Mouse (Mus musculus) midbrain, embryonic 16.5 days (tissue): ENCODE measurements at regions not wholly inside any gene's neighbourhood (a gene's known extent, or its start where the extent isn't known, plus 50 kb on each side); places are given as distances from the start of the nearest gene placed in this dataset.

Source experiments
- ATAC-seq: fragments of 200-750 bp; cut with Nextera tagmentation; 2 replicates; pipeline ENCODE4 v1.8.0; 2017; ENCODE audit warnings: moderate TSS enrichment
- H3K27ac ChIP-seq: fragments of 300-500 bp; sonication (generic); 2 replicates; pipeline ENCODE4 v1.5.1; 2014; ENCODE audit warnings: mild to moderate bottlenecking, low read length, mixed read lengths
- H3K27me3 ChIP-seq: fragments of 300-500 bp; sonication (generic); 2 replicates; pipeline ENCODE4 v1.6.1; 2014; ENCODE audit warnings: low read depth, low read length, mixed read lengths; ENCODE audit not compliant: control insufficient read depth, insufficient read depth
- H3K36me3 ChIP-seq: fragments of 300-500 bp; sonication (generic); 2 replicates; pipeline ENCODE4 v1.6.1; 2014; ENCODE audit warnings: mild to moderate bottlenecking, low read length, moderate library complexity, mixed read lengths; ENCODE audit not compliant: control insufficient read depth, insufficient read depth
- H3K4me1 ChIP-seq: fragments of 300-500 bp; sonication (generic); 2 replicates; pipeline ENCODE4 v1.6.1; 2014; ENCODE audit warnings: mild to moderate bottlenecking, low read length, mixed read lengths; ENCODE audit not compliant: control insufficient read depth, insufficient read depth
- H3K4me2 ChIP-seq: fragments of 300-500 bp; sonication (generic); 2 replicates; pipeline ENCODE4 v1.6.1; 2014; ENCODE audit warnings: mild to moderate bottlenecking, low read length, mixed read lengths
- H3K4me3 ChIP-seq: fragments of 300-500 bp; sonication (generic); 2 replicates; pipeline ENCODE4 v1.5.1; 2014; ENCODE audit warnings: low read depth, mild to moderate bottlenecking, low read length, moderate library complexity, mixed read lengths
- H3K9ac ChIP-seq: fragments of 300-500 bp; sonication (generic); 2 replicates; pipeline ENCODE4 v1.6.1; 2014; ENCODE audit warnings: low read depth, low read length, mixed read lengths
- H3K9me3 ChIP-seq: fragments of 300-500 bp; sonication (generic); replicated peaks from 2 replicates; pipeline ENCODE4 v1.6.1; 2014; ENCODE audit warnings: mild to moderate bottlenecking, low read length, mixed read lengths; ENCODE audit not compliant: control insufficient read depth, poor library complexity, severe bottlenecking
- WGBS: fragments of 180-500 bp; shearing (Covaris S2); extraction: QIAGEN DNeasy Blood & Tissue Kit; methylation state at CpG from one replicate; pipeline ENCODE4 v1.1.7; 2014; 5-methylcytosine and 5-hydroxymethylcytosine counted together

DNA sequence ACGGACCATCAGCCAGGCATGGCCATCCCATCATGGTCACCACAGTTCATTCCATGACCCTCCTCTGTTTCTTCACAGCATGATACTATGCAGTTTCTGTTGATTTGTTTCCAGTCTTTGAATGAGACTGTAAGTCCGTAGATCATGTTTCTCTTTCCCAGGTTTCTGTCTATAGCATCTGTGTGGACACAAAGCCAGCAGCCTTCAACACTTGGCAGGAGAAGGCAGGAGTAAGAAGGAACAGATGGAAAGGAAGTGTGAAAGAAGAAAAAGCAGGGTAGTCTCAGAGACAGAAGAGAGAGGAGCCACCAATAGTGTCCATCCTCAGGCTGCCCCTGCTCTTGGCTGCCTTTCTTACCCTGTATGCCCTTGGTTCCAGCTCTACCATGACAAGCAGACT is 136.6 kb downstream of the Sp3 start:
- Histone ChIP-seq H3K4me3 (no peak overlapping the region), H3K36me3 (no peaks in the 10 kb centered on the region), H3K27me3 (no peaks in the 10 kb centered on the region), H3K4me1 (no peaks in the 10 kb centered on the region), H3K9me3 (no peaks in the 10 kb centered on the region), H3K9ac (no peak overlapping the region), H3K27ac (no peak overlapping the region), H3K4me2 (no peak overlapping the region)
- ATAC-seq, result no peak
- 86% methylated on average over 2 of the region's 2 CpGs for WGBS

DNA sequence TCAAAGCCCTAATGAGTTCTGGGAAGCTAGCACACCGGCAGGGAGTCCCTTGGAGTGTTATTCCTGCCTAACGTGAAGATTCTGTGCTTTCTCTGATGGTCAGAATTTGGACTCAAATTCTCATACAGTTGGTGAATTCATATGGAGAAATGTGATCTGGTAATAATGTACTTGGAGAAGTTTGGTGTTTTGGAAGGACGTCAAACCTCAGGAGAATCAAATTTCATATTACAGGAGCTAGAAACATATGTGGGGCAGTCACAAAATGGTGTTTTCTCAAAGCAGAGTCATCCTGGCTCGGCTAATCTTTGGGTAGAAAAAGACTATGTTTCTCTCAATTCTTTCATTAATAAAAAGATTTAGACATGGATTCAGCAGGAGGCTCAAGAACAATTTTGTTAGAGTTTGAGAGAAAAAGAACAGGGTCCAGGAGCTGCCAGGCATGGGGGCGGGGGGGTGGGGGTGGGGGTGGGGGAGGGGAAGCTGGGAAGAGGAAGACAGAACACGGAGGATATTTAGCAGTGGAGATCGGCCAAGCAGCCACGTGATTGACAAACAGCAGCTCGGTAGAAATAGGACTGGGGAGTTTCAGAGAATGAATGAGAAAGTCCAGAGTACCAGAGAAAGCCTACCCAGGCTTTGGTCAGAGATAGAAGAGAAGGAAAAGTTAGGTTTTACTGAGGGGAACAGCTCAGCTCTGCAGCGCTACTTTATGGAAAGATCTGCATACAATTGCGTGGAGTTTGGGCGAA is 130.6 kb downstream of the Sp3 start:
- Histone ChIP-seq H3K4me1 (no peaks in the 10 kb centered on the region), H3K4me2 (no peak overlapping the region), H3K9me3 (no peaks in the 10 kb centered on the region), H3K27me3 (no peaks in the 10 kb centered on the region), H3K4me3 (no peak overlapping the region), H3K9ac (no peak overlapping the region), H3K27ac (no peak overlapping the region), H3K36me3 (no peaks in the 10 kb centered on the region)
- no peak for ATAC-seq
- 39% methylated on average over 12 of the region's 12 CpGs for WGBS

DNA sequence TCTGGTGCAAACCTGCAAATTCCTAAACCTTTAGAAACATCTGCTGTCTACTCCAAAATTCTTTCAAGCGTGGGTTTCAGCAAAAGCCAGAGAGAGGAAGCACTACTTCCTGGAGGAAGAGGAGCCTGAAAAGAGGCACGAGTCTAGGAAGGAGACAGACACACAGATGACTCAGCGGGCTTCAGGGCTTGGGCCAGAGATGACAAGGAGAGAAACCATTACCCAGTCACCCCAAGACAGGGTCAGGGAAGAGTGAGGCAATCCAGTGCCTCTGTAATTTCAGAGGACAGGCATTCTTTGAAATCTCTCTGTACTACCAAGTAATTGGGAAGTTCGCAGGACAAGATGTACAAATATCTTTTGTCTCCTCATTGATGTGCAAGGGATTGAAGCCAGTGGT is 127.7 kb downstream of the Sp3 start:
- H3K4me3 ChIP-seq, result no peak overlapping the region
- H3K9me3 ChIP-seq, result no peaks in the 10 kb centered on the region
- H3K4me2 ChIP-seq, result no peak overlapping the region
- no peaks in the 10 kb centered on the region for H3K27me3 ChIP-seq
- H3K4me1 ChIP-seq, result no peaks in the 10 kb centered on the region
- WGBS, result 95% methylated on average over 4 of the region's 4 CpGs
- no peak overlapping the region for H3K27ac ChIP-seq
- ATAC-seq, result no peak
- no peaks in the 10 kb centered on the region for H3K36me3 ChIP-seq
- H3K9ac ChIP-seq, result no peak overlapping the region

DNA sequence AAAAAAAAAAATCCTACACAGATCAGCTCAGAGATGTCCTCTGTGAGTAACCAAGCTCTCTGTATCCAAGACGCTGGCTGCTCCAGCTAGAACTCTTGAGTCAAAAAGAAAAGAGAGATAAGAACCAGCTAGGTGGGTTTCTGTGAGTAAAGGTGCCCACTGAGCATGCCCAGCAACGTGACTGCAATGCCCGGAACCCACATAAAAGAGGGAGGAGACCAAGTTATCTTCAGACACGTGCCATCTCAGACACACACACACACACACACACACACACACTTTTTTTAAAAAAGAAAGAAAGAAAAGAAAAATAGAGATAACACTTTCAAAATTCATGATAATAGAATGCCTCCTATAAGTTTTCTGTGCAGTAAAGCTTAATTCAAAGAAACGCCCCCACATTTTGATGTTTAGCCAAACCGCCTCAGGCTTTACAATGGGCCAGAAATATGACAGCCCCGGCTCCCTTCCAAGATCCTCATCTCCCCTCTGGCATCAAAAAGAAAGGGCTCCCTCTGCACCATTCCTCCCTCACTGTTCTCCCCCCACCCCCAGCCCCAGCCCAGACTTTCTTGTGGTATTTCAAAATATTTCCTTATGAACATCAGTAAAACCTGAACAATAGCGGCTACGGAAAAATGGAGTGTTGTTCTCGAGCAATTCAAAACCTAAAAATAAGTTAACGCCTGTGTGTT is 124.8 kb downstream of the Sp3 start:
- H3K9ac ChIP-seq, result no peak overlapping the region
- H3K4me2 ChIP-seq, result no peak overlapping the region
- no peak for ATAC-seq
- no peak overlapping the region for H3K27ac ChIP-seq
- no peak overlapping the region for H3K4me3 ChIP-seq
- no peaks in the 10 kb centered on the region for H3K4me1 ChIP-seq
- 78% methylated on average over 11 of the region's 11 CpGs for WGBS
- H3K9me3 ChIP-seq, result no peaks in the 10 kb centered on the region
- no peaks in the 10 kb centered on the region for H3K27me3 ChIP-seq
- H3K36me3 ChIP-seq, result no peaks in the 10 kb centered on the region

DNA sequence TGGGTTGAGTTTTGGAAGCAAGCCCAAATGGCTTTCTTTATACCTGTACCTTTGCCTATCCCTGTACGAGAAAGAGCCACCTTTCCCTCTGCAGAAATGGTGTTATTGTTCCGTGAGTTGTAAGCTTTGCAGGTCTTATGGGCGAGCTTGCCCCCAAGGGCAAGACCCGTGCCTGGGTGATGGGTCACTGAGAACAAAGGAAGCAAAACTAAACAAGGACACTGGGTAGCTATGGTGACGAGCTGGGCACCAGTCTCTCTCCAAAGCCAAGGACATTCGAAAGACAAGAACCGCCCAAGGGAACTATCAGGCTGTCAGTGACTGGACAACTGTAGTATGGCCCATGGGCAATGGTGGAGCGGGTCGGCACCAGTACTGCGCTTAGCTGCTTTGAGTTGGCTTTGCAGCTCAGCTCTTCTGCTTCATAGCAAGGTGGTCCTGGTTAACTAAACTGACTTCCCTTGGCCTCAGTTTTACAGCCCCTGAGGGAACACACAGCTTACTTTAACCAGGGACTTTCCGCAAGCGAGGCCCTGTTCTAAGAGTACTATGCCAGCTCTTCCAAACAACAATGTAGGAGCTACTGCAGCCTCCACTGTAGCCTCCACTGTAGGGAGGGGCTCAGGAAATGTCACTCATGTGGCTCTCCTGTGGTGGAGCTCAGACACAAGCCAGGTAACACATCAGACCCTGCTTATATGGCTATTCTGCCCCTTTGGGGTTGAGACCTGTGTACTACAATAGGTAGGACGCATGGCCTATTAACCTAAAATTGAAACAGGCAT is 124.1 kb downstream of the Sp3 start:
- no peaks in the 10 kb centered on the region for H3K4me1 ChIP-seq
- H3K36me3 ChIP-seq, result no peaks in the 10 kb centered on the region
- H3K27me3 ChIP-seq, result no peaks in the 10 kb centered on the region
- no peaks in the 10 kb centered on the region for H3K9me3 ChIP-seq
- no peak overlapping the region for H3K4me3 ChIP-seq
- H3K4me2 ChIP-seq, result no peak overlapping the region
- 80% methylated on average over 13 of the region's 13 CpGs for WGBS
- no peak overlapping the region for H3K9ac ChIP-seq
- no peak overlapping the region for H3K27ac ChIP-seq
- no peak for ATAC-seq

DNA sequence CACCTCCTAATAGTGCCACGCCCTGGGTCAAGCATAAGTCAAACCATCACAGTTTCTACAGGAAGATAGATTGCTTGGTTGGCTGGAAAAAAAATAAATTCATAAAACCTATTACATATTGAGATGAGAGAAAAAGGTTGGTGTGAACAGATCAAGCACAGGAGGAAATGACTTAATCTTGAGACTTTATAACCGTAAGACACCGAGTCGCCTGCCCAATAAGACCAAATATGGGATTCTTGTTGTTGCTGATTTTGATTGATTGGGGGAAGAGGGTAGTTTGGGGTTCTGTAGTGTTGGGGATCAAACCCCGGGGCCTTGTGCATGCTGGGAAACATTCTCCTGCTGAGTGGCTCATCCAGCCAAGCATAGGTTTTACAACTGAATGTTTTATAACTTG is 122.9 kb downstream of the Sp3 start:
- ATAC-seq, result no peak
- 91% methylated on average over 5 of the region's 5 CpGs for WGBS
- Histone ChIP-seq H3K4me1 (no peaks in the 10 kb centered on the region), H3K9ac (no peak overlapping the region), H3K36me3 (no peaks in the 10 kb centered on the region), H3K27me3 (no peaks in the 10 kb centered on the region), H3K27ac (no peak overlapping the region), H3K9me3 (no peaks in the 10 kb centered on the region), H3K4me3 (no peak overlapping the region), H3K4me2 (no peak overlapping the region)

GRCm38 (mm10) chr2:72865462-72866365 is 114.5 kb downstream of the Sp3 start:
- no peaks in the 10 kb centered on the region for H3K27me3 ChIP-seq
- H3K36me3 ChIP-seq, result no peaks in the 10 kb centered on the region
- no peaks in the 10 kb centered on the region for H3K9me3 ChIP-seq
- WGBS, result 51% methylated on average over 19 of the region's 19 CpGs
- no peak overlapping the region for H3K4me2 ChIP-seq
- no peak overlapping the region for H3K4me3 ChIP-seq
- H3K4me1 ChIP-seq, result no peaks in the 10 kb centered on the region; the same call in 1 of the 2 replicates
- H3K9ac ChIP-seq, result no peak overlapping the region
- no peak for ATAC-seq
- H3K27ac ChIP-seq, result no peak overlapping the region

DNA sequence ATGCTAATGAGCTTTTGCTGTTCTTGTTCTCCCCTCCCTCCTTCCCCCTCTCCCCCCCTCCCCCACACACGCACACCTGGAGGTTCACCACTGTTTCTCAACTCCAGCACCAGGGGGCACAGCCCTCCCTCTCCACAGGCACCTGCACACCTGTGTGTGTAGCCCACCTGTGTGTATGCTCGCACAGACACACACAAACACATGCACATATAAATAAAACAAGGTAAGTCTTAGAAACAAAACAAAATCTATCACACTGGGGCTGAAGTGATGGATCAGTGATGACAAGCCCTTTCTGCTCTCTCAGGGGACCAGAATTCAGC is 113.9 kb downstream of the Sp3 start:
- no peaks in the 10 kb centered on the region for H3K9me3 ChIP-seq
- no peak overlapping the region for H3K9ac ChIP-seq
- no peak overlapping the region for H3K4me3 ChIP-seq
- no peaks in the 10 kb centered on the region for H3K36me3 ChIP-seq
- 31% methylated on average over 2 of the region's 2 CpGs for WGBS
- no peak overlapping the region for H3K4me2 ChIP-seq
- H3K27ac ChIP-seq, result no peak overlapping the region
- H3K27me3 ChIP-seq, result no peaks in the 10 kb centered on the region
- no peaks in the 10 kb centered on the region; the same call in 1 of the 2 replicates for H3K4me1 ChIP-seq
- ATAC-seq, result no peak
